Mouse (Mus musculus): ENCODE results near the gene Rgs14.

DNA sequence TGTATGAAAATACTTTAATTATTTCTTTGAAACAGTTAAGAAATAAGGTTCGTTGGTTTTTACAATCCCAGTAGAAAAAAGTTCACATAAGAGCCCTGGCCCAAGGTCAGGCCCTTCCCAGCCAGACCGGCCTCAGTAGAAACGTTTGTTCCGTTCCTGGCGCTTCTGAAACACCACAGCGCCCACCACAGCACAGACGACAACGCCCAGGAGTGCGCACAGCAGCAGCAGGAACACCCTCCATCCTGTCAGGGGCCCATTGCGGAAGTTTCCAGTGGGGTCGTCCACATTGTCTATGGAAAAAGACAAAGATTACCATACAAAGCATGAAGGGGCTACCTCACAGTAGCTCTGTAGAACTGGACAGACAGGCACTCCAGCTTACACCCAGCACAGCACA is 22.8 kb upstream of the Rgs14 start:
- TF ChIP-seq CTCF (IDR thresholded peaks at IDR 0.05; ENCODE audit: borderline replicate concordance, insufficient read depth, low read length) (no peak), POLR2A (IDR thresholded peaks at IDR 0.05; ENCODE audit: low read depth, low read length) (no peak)
